Mouse (Mus musculus) gastrocnemius, postnatal 14 days (tissue): ENCODE results near the gene Phkg1. TPM values are rescaled to one million over a fixed set of nuclear protein-coding genes. Genes with fewer than 3 reads are reported as not detected.
"Not testable (repeated sequence)": the region's sequence is repeated elsewhere in the genome, so short reads cannot be mapped to it uniquely, and the experiment has no call there.

Experiments used
- DNase-seq: peaks from one replicate; pipeline ENCODE4 v3.0.0; 2021; ENCODE audit warnings: mixed read lengths
- intact Hi-C: fragments of 180-260 bp; cut with DNase I; formaldehyde crosslinking; loops from one replicate; pipeline ENCODE4 v1.15.1; 2025; ENCODE audit warnings: low total_unique reads
- long read RNA-seq, 2 experiments: library from polyadenylated mRNA; stranded (forward); transcript quantifications; one replicate each; pipeline ENCODE4 v2.0.0; 2021
- total RNA-seq, 2 experiments: library from RNA; stranded (reverse); gene quantifications; 2 replicates each; pipeline ENCODE4 v1.2.3; 2021

Phkg1 gene
- 100 to 1,000 TPM; 245 to 293 TPM for total RNA-seq
- long read RNA-seq, experiment 1, transcript Phkg1-201 (10 exons, 2,374 nt): major isoform, 139 of 178 reads
- long read RNA-seq, experiment 1, partial matches to known transcripts: 15 of 178 reads
- long read RNA-seq, experiment 1, other reads (novel, unspliced or antisense): 23 of 178 reads
- long read RNA-seq, experiment 2, transcript Phkg1-201 (10 exons, 2,374 nt): major isoform, 159 of 204 reads
- long read RNA-seq, experiment 2, partial matches to known transcripts: 15 of 204 reads
- long read RNA-seq, experiment 2, other reads (novel, unspliced or antisense): 30 of 204 reads

- intact Hi-C loops: no loop called here
- no peak for DNase-seq
Measured at GRCm38 (mm10) chr5:129898449-129898848, at the start of gene Phkg1. Phkg1 (minus strand) TSS chr5:129898549.

- no peak for DNase-seq
- intact Hi-C loops: no loop called here
Measured at GRCm38 (mm10) chr5:129947528-129948033, 49.2 kb upstream of the Phkg1 start.

GRCm38 (mm10) chr5:129943402-129943801 is 45.1 kb upstream of the Phkg1 start:
- DNase-seq: no peak
- intact Hi-C loops: no loop called here

- intact Hi-C loops: not testable (repeated sequence)
- DNase-seq: peak; percentile 28
Measured at GRCm38 (mm10) chr5:129942073-129942939, 44.0 kb upstream of the Phkg1 start.

GRCm38 (mm10) chr5:129941495-129942045 is 43.2 kb upstream of the Phkg1 start, which contains the start of gene Vkorc1l1:
Vkorc1l1 (plus strand) TSS chr5:129941970.
- intact Hi-C loops: no loop called here
- DNase-seq: peak; percentile 99

- no peak for DNase-seq
- intact Hi-C loops: no loop called here
Measured at GRCm38 (mm10) chr5:129940736-129941494, 42.6 kb upstream of the Phkg1 start.

- intact Hi-C loops: no loop called here
- no peak for DNase-seq
Measured at GRCm38 (mm10) chr5:129940281-129940680, 41.9 kb upstream of the Phkg1 start.

- intact Hi-C loops: no loop called here
- DNase-seq: no peak
Measured at GRCm38 (mm10) chr5:129936941-129937340, 38.6 kb upstream of the Phkg1 start.

GRCm38 (mm10) chr5:129929924-129930855 is 31.8 kb upstream of the Phkg1 start:
- DNase-seq: no peak
- intact Hi-C loops: no loop called here

GRCm38 (mm10) chr5:129925933-129926332 is 27.6 kb upstream of the Phkg1 start:
- intact Hi-C loops: no loop called here
- no peak for DNase-seq

- intact Hi-C loops: no loop called here
- DNase-seq: no peak
Measured at GRCm38 (mm10) chr5:129924820-129925452, 26.6 kb upstream of the Phkg1 start.

GRCm38 (mm10) chr5:129921972-129922371 is 23.6 kb upstream of the Phkg1 start:
- intact Hi-C loops: no loop called here
- no peak for DNase-seq

GRCm38 (mm10) chr5:129919320-129919719 is 21.0 kb upstream of the Phkg1 start:
- no peak for DNase-seq
- intact Hi-C loops: no loop called here

- no peak for DNase-seq
- intact Hi-C loops: no loop called here
Measured at GRCm38 (mm10) chr5:129918752-129919151, 20.4 kb upstream of the Phkg1 start.

- no peak for DNase-seq
- intact Hi-C loops: no loop called here
Measured at GRCm38 (mm10) chr5:129918065-129918651, 19.8 kb upstream of the Phkg1 start.

GRCm38 (mm10) chr5:129915491-129915890 is 17.1 kb upstream of the Phkg1 start:
- DNase-seq, intact Hi-C loops: not testable (repeated sequence)

GRCm38 (mm10) chr5:129914024-129914423 is 15.7 kb upstream of the Phkg1 start:
- intact Hi-C loops: no loop called here
- no peak for DNase-seq

- no peak for DNase-seq
- intact Hi-C loops: no loop called here
Measured at GRCm38 (mm10) chr5:129909591-129909990, 11.2 kb upstream of the Phkg1 start.
